Mouse (Mus musculus): ENCODE measurements around the gene Col5a3. TPM values are rescaled to one million over a fixed set of nuclear protein-coding genes. Genes with fewer than 3 reads are reported as not detected.

Col5a3 gene
- total and polyA plus RNA-seq, 2 experiments from 2014 or later = 0.40 to 3.7 TPM

DNA sequence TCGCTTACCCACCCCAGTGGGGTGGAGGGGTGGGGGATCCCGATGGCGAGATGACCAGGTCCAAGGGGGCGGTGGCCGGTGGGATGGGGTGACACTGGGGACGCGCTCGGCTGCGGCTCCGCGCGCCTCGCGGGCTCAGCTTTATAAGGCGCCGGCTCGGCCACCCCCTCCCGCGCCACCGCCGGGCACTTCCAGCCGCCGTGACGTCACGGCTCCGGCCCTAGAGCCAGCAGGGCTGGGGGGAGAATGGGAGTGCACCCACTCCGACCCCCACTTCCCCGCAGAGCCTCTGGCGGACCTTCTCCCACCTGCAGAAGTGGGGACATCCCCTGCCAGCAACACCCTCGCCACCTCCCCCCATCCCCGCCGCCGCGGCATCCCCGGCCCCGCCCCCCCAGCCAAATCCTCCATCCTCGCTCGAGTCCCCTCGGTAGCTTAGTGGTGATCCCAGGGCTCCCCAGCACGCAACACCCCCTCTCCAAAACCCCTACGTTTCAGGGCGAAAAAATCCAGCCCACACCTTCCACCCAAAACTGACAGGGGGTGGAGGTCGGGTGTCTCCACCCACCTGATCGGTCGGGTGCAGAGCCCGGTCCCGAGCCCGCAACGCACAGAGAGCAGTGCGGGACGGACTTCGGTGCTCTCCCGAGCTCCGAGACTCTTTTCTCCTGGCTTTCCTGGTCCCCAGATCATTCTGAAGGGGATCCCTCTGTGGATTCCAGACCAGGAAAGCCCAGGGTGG, 87.8 kb downstream of the Col5a3 start:
- 0 out of 2 replicates have a peak, but pooled peaks cover 10% of the 10 kb centered on the region for H3K4me1 ChIP-seq (ENCODE audit: insufficient read depth)
- peak overlapping the region; percentile 46 for H3K4me3 ChIP-seq (ENCODE audit: low read depth, low read length)
- H3K27ac ChIP-seq (ENCODE audit: low read depth, low read length) = no peak overlapping the region
- H3K36me3 ChIP-seq (ENCODE audit: insufficient read depth) = no peaks in the 10 kb centered on the region
- ATAC-seq (peak; percentile 53), DNase-seq (peak; percentile 56)
- H3K27me3 ChIP-seq (ENCODE audit: insufficient read depth, low read length) = 0 out of 2 replicates have a peak, but pooled peaks cover 7% of the 10 kb centered on the region
- peak overlapping the region; percentile 59 for H3K9ac ChIP-seq
- no peaks in the 10 kb centered on the region for H3K9me3 ChIP-seq (ENCODE audit: low read length)
- TF ChIP-seq CTCF (IDR thresholded peaks at IDR 0.05; ENCODE audit: low read depth) = no peak
- WGBS = 1% methylated on average over 45 of the region's 54 CpGs
- H3K4me2 ChIP-seq (ENCODE audit: low read depth) = peak overlapping the region; percentile 89

GRCm38 (mm10) chr9:20726134-20726858, 88.6 kb downstream of the Col5a3 start:
- H3K4me2 ChIP-seq (ENCODE audit: low read depth) = peak overlapping the region; percentile 89
- no peaks in the 10 kb centered on the region for H3K36me3 ChIP-seq (ENCODE audit: insufficient read depth)
- peak overlapping the region; percentile 59 for H3K9ac ChIP-seq
- no peak for DNase-seq
- H3K27me3 ChIP-seq (ENCODE audit: insufficient read depth, low read length) = 0 out of 2 replicates have a peak, but pooled peaks cover 7% of the 10 kb centered on the region
- ATAC-seq = peak; percentile 35
- H3K4me3 ChIP-seq (ENCODE audit: low read depth, low read length) = peak overlapping the region; percentile 46
- WGBS = 2% methylated on average over 41 of the region's 42 CpGs
- no peak for TF ChIP-seq CTCF (IDR thresholded peaks at IDR 0.05; ENCODE audit: low read depth)
- H3K9me3 ChIP-seq (ENCODE audit: low read length) = no peaks in the 10 kb centered on the region
- no peak overlapping the region for H3K27ac ChIP-seq (ENCODE audit: low read depth, low read length)
- H3K4me1 ChIP-seq (ENCODE audit: insufficient read depth) = 0 out of 2 replicates have a peak, but pooled peaks cover 10% of the 10 kb centered on the region

DNA sequence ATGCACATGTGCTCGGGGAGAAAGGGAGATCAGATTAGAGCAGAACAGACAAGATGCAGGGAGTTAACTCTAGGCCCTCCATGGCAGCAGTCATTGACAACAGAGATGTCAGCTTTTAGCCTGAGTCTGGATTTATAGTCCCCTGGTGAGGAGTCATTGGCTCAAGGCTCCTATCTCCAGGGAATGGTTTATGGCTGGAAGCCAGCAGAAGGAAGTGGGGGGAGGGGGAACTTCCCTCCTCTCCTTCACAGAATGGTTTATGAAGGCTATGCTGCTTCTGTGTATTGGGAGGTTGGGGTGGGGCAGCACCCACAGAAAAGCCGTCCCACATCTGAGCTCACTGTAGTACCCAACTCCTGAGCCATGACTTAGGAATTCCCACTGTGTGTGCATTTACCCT, 93.3 kb downstream of the Col5a3 start:
- no peak for DNase-seq
- Histone ChIP-seq H3K4me3 (ENCODE audit: low read depth, low read length) (no peak overlapping the region), H3K9me3 (ENCODE audit: low read length) (no peaks in the 10 kb centered on the region), H3K4me2 (ENCODE audit: low read depth) (no peak overlapping the region), H3K27me3 (ENCODE audit: insufficient read depth, low read length) (0 out of 2 replicates have a peak, but pooled peaks cover 7% of the 10 kb centered on the region), H3K9ac (no peak overlapping the region), H3K27ac (ENCODE audit: low read depth, low read length) (no peak overlapping the region), H3K36me3 (ENCODE audit: insufficient read depth) (peaks cover 7% of the 10 kb centered on the region; the same call in 1 of the 2 replicates), H3K4me1 (ENCODE audit: insufficient read depth) (0 out of 2 replicates have a peak, but pooled peaks cover 5% of the 10 kb centered on the region)
- ATAC-seq = no peak
- TF ChIP-seq CTCF (IDR thresholded peaks at IDR 0.05; ENCODE audit: low read depth) = no peak
- WGBS = 80% methylated on average over 2 of the region's 2 CpGs

Other genes with a start within 250 kb of the Col5a3 start
- gene Zfp846, start 233.8 kb downstream of the Col5a3 start, total RNA-seq (2014; rRNA removed) = 35.5 and 38.4 TPM in 2 replicates
- gene Zfp846, start 233.8 kb downstream of the Col5a3 start, polyA plus RNA-seq (2015; fragmentation: Nextera tagmentation; extraction: Ambion mirVana) = 25.9 and 38.9 TPM in 2 replicates
- gene Ubl5, start 172.2 kb downstream of the Col5a3 start, total RNA-seq (2014; rRNA removed) = 166 and 215 TPM in 2 replicates
- gene Ubl5, start 172.2 kb downstream of the Col5a3 start, polyA plus RNA-seq (2015; fragmentation: Nextera tagmentation; extraction: Ambion mirVana) = 533 and 690 TPM in 2 replicates
- 15.6 and 18.7 TPM in 2 replicates for gene Fbxl12, start 170.3 kb downstream of the Col5a3 start, total RNA-seq (2014; rRNA removed)
- gene Fbxl12, start 170.3 kb downstream of the Col5a3 start, polyA plus RNA-seq (2015; fragmentation: Nextera tagmentation; extraction: Ambion mirVana) = 12.5 and 13.4 TPM in 2 replicates
- 38.8 and 46.6 TPM in 2 replicates for gene Pin1, start 163.0 kb downstream of the Col5a3 start, total RNA-seq (2014; rRNA removed)
- gene Pin1, start 163.0 kb downstream of the Col5a3 start, polyA plus RNA-seq (2015; fragmentation: Nextera tagmentation; extraction: Ambion mirVana) = 62.0 and 76.0 TPM in 2 replicates
- 251 and 263 TPM in 2 replicates for gene Olfm2, start 68.7 kb downstream of the Col5a3 start, total RNA-seq (2014; rRNA removed)
- gene Olfm2, start 68.7 kb downstream of the Col5a3 start, polyA plus RNA-seq (2015; fragmentation: Nextera tagmentation; extraction: Ambion mirVana) = 210 and 249 TPM in 2 replicates
- not detected in 2 replicates for gene Rdh8, start 3.4 kb upstream of the Col5a3 start, total RNA-seq (2014; rRNA removed)
- not detected in 2 replicates for gene Rdh8, start 3.4 kb upstream of the Col5a3 start, polyA plus RNA-seq (2015; fragmentation: Nextera tagmentation; extraction: Ambion mirVana)
- gene A230050P20Rik, start 53.6 kb upstream of the Col5a3 start, total RNA-seq (2014; rRNA removed) = 18.0 and 22.1 TPM in 2 replicates
- 5.0 and 19.6 TPM in 2 replicates for gene A230050P20Rik, start 53.6 kb upstream of the Col5a3 start, polyA plus RNA-seq (2015; fragmentation: Nextera tagmentation; extraction: Ambion mirVana)
- gene Angptl6, start 64.7 kb upstream of the Col5a3 start, total RNA-seq (2014; rRNA removed) = 8.6 and 13.8 TPM in 2 replicates
- gene Angptl6, start 64.7 kb upstream of the Col5a3 start, polyA plus RNA-seq (2015; fragmentation: Nextera tagmentation; extraction: Ambion mirVana) = 16.4 and 20.6 TPM in 2 replicates
- 55.5 and 72.4 TPM in 2 replicates for gene Ppan, start 73.1 kb upstream of the Col5a3 start, total RNA-seq (2014; rRNA removed)
- 40.7 and 43.1 TPM in 2 replicates for gene Ppan, start 73.1 kb upstream of the Col5a3 start, polyA plus RNA-seq (2015; fragmentation: Nextera tagmentation; extraction: Ambion mirVana)
- gene Eif3g, start 83.6 kb upstream of the Col5a3 start, total RNA-seq (2014; rRNA removed) = 129 and 137 TPM in 2 replicates
- gene Eif3g, start 83.6 kb upstream of the Col5a3 start, polyA plus RNA-seq (2015; fragmentation: Nextera tagmentation; extraction: Ambion mirVana) = 232 and 242 TPM in 2 replicates
- gene Dnmt1, start 144.8 kb upstream of the Col5a3 start, total RNA-seq (2014; rRNA removed) = 83.1 and 101 TPM in 2 replicates
- 36.2 and 39.9 TPM in 2 replicates for gene Dnmt1, start 144.8 kb upstream of the Col5a3 start, polyA plus RNA-seq (2015; fragmentation: Nextera tagmentation; extraction: Ambion mirVana)
- 3.7 and 4.0 TPM in 2 replicates for gene S1pr2, start 161.7 kb upstream of the Col5a3 start, total RNA-seq (2014; rRNA removed)
- 5.1 and 5.7 TPM in 2 replicates for gene S1pr2, start 161.7 kb upstream of the Col5a3 start, polyA plus RNA-seq (2015; fragmentation: Nextera tagmentation; extraction: Ambion mirVana)
- gene Mrpl4, start 187.7 kb upstream of the Col5a3 start, total RNA-seq (2014; rRNA removed) = 59.9 and 77.8 TPM in 2 replicates
- 101 and 111 TPM in 2 replicates for gene Mrpl4, start 187.7 kb upstream of the Col5a3 start, polyA plus RNA-seq (2015; fragmentation: Nextera tagmentation; extraction: Ambion mirVana)
- 3.2 and 3.7 TPM in 2 replicates for gene Icam1, start 200.9 kb upstream of the Col5a3 start, total RNA-seq (2014; rRNA removed)
- gene Icam1, start 200.9 kb upstream of the Col5a3 start, polyA plus RNA-seq (2015; fragmentation: Nextera tagmentation; extraction: Ambion mirVana) = 3.1 and 3.6 TPM in 2 replicates
- not detected in 2 replicates for gene Icam4, start 214.3 kb upstream of the Col5a3 start, total RNA-seq (2014; rRNA removed)
- not detected in 2 replicates for gene Icam4, start 214.3 kb upstream of the Col5a3 start, polyA plus RNA-seq (2015; fragmentation: Nextera tagmentation; extraction: Ambion mirVana)
- 17.2 and 19.4 TPM in 2 replicates for gene Icam5, start 217.0 kb upstream of the Col5a3 start, total RNA-seq (2014; rRNA removed)
- 8.2 and 10.3 TPM in 2 replicates for gene Icam5, start 217.0 kb upstream of the Col5a3 start, polyA plus RNA-seq (2015; fragmentation: Nextera tagmentation; extraction: Ambion mirVana)